Mouse (Mus musculus): ENCODE results near the gene Tdpoz4. TPM values are rescaled to one million over a fixed set of nuclear protein-coding genes. Genes with fewer than 3 reads are reported as not detected.
"Not testable (repeated sequence)": the region's sequence is repeated elsewhere in the genome, so short reads cannot be mapped to it uniquely, and the experiment has no call there.

Gene Tdpoz4
- not detected in 2 replicates for polyA plus RNA-seq (2011; ENCODE audit: insufficient read depth, insufficient read length, low read depth, missing spikeins)

DNA sequence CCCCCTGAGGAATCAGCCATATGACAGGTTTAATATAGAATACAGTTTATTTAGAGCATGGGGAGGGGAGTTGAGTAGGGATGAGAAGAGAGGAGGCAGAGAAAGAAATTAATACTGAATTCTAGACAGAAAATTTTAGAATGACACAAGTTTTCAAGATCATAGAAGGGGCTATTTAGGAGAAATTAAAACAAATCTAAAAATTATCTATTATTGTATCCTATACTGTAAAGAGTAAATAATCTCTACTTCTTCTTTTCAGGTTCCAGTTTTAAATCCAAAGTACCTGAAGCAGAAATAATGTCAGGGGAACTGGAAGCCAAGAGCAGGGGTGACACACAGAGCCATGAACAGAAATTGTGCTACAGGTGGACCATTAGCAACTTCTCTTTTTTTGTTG, at the start of gene Tdpoz4:
Gene Tdpoz4 (plus strand): TSS at position 301 of the 400 bp plus-strand sequence.
- not testable (repeated sequence) for H3K9me3 ChIP-seq (replicated peaks; ENCODE audit: control insufficient read depth, insufficient read depth, low read length, poor library complexity, severe bottlenecking); H3K27ac ChIP-seq (ENCODE audit: insufficient read depth, low read length); H3K4me3 ChIP-seq (ENCODE audit: low read depth, low read length); H3K4me1 ChIP-seq (ENCODE audit: control insufficient read depth, insufficient read depth, low read length); H3K36me3 ChIP-seq (ENCODE audit: control insufficient read depth, insufficient read depth, low read length, poor library complexity, severe bottlenecking); H3K9ac ChIP-seq (ENCODE audit: low read depth, poor library complexity, severe bottlenecking); H3K27me3 ChIP-seq (ENCODE audit: control insufficient read depth, insufficient read depth, low read length, poor library complexity, severe bottlenecking)

DNA sequence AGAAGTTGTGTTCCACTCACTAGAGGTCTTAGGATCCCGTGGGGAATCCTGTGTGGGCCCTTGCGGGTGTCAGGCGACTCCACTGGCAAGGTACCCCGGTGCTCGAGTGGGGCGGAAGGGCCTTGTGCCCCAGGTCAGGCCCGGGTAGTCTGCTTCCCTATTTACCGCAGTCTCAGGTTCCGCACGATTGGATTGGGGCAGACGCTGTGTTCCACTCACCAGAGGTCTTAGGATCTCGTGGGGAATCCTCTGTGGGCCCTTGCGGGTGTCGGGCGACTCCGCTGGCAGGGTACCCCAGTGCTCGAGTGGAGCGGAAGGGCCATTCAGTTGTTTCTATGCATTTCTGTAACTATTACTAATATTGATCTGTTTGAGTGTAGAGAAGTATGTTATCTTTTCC, 42.2 kb upstream of the Tdpoz4 start:
- peaks cover 20% of the 10 kb centered on the region for H3K9me3 ChIP-seq (replicated peaks; ENCODE audit: control insufficient read depth, insufficient read depth, low read length, poor library complexity, severe bottlenecking)
- not testable (repeated sequence) for H3K4me1 ChIP-seq (ENCODE audit: control insufficient read depth, insufficient read depth, low read length); H3K9ac ChIP-seq (ENCODE audit: low read depth, poor library complexity, severe bottlenecking); H3K27ac ChIP-seq (ENCODE audit: insufficient read depth, low read length); H3K4me3 ChIP-seq (ENCODE audit: low read depth, low read length); H3K27me3 ChIP-seq (ENCODE audit: control insufficient read depth, insufficient read depth, low read length, poor library complexity, severe bottlenecking); H3K36me3 ChIP-seq (ENCODE audit: control insufficient read depth, insufficient read depth, low read length, poor library complexity, severe bottlenecking)

DNA sequence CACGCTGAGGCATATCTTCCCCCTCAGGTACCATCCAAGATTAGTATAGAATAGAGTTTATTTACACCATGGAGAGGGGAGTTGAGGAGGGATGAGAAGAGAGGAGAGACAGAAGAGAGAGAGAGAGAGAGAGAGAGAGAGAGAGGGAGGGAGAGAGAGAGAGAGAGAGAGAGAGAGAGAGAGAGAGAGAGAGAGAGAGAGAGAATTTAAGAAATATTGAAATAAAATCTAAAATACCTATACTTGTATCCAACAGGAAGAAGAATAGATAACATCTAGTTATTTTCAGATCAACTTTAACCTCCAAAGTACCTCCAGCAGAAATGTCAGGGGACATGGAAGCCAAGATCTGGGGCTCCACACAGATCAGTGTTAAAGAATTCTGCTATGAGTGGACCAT, 23.5 kb upstream of the Tdpoz4 start, which contains the start of gene Gm5773:
Gene Gm5773 (plus strand): TSS at position 301 of the 400 bp plus-strand sequence.
- not testable (repeated sequence) for H3K4me3 ChIP-seq (ENCODE audit: low read depth, low read length); H3K9me3 ChIP-seq (replicated peaks; ENCODE audit: control insufficient read depth, insufficient read depth, low read length, poor library complexity, severe bottlenecking); H3K36me3 ChIP-seq (ENCODE audit: control insufficient read depth, insufficient read depth, low read length, poor library complexity, severe bottlenecking); H3K9ac ChIP-seq (ENCODE audit: low read depth, poor library complexity, severe bottlenecking); H3K27ac ChIP-seq (ENCODE audit: insufficient read depth, low read length); H3K27me3 ChIP-seq (ENCODE audit: control insufficient read depth, insufficient read depth, low read length, poor library complexity, severe bottlenecking); H3K4me1 ChIP-seq (ENCODE audit: control insufficient read depth, insufficient read depth, low read length)

DNA sequence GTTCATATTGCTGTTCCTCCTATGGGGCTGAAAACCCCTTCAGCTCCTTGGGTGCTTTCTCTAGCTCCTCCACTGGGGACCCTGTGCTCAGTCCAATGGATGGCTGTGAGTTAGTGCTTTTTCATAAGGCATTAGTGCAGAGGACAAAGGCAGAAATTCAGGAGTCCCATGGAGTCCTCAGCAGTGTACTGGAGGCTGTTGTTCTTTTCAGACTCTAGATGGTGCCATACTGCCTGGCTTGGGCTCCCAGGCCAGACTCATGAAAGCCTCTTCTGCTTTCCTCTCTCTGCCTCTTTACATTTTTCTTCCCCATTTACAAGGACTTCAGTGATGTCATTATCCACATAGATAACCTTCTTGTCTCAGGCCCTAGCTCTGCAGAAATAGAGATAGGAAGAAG, 17.1 kb downstream of the Tdpoz4 start:
- not testable (repeated sequence) for H3K27ac ChIP-seq (ENCODE audit: insufficient read depth, low read length); H3K36me3 ChIP-seq (ENCODE audit: control insufficient read depth, insufficient read depth, low read length, poor library complexity, severe bottlenecking); H3K4me3 ChIP-seq (ENCODE audit: low read depth, low read length); H3K27me3 ChIP-seq (ENCODE audit: control insufficient read depth, insufficient read depth, low read length, poor library complexity, severe bottlenecking); H3K4me1 ChIP-seq (ENCODE audit: control insufficient read depth, insufficient read depth, low read length); H3K9ac ChIP-seq (ENCODE audit: low read depth, poor library complexity, severe bottlenecking); H3K9me3 ChIP-seq (replicated peaks; ENCODE audit: control insufficient read depth, insufficient read depth, low read length, poor library complexity, severe bottlenecking)
- peak; percentile 48 for TF ChIP-seq CTCF (IDR thresholded peaks at IDR 0.05; ENCODE audit: low read depth, low read length)

DNA sequence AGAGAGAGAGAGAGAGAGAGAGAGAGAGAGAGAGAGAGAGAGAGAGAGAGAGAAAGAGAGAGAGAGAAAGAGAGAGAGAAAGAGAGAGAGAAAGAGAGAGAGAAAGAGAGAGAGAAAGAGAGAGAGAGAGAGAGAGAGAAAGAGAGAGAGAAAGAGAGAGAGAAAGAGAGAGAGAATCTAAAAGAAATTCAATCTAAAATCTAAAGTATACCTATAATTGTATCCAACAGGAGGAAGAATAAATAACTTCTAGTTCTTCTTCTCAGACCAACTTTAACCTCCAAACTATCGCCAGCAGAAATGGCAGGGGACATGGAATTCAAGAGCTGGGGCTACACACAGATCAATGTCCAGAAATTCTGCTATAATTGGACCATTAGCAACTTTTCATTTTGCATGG, 29.5 kb downstream of the Tdpoz4 start, which contains the start of gene Tdpoz3:
Gene Tdpoz3 (plus strand): TSS at position 301 of the 400 bp plus-strand sequence.
- not testable (repeated sequence) for H3K9me3 ChIP-seq (replicated peaks; ENCODE audit: control insufficient read depth, insufficient read depth, low read length, poor library complexity, severe bottlenecking); H3K36me3 ChIP-seq (ENCODE audit: control insufficient read depth, insufficient read depth, low read length, poor library complexity, severe bottlenecking); H3K9ac ChIP-seq (ENCODE audit: low read depth, poor library complexity, severe bottlenecking); H3K27me3 ChIP-seq (ENCODE audit: control insufficient read depth, insufficient read depth, low read length, poor library complexity, severe bottlenecking); H3K4me1 ChIP-seq (ENCODE audit: control insufficient read depth, insufficient read depth, low read length); H3K4me3 ChIP-seq (ENCODE audit: low read depth, low read length); H3K27ac ChIP-seq (ENCODE audit: insufficient read depth, low read length)

Other genes with a start within 250 kb of the Tdpoz4 start
- 468 and 470 TPM in 2 replicates for gene S100a10, start 241.3 kb upstream of the Tdpoz4 start, polyA plus RNA-seq (2011; ENCODE audit: insufficient read depth, insufficient read length, low read depth, missing spikeins)
- gene Tdpoz2, start 143.7 kb upstream of the Tdpoz4 start, polyA plus RNA-seq (2011; ENCODE audit: insufficient read depth, insufficient read length, low read depth, missing spikeins): not detected in 2 replicates
- not detected in 2 replicates for gene Tdpoz1, start 120.1 kb upstream of the Tdpoz4 start, polyA plus RNA-seq (2011; ENCODE audit: insufficient read depth, insufficient read length, low read depth, missing spikeins)
- 0.65 TPM in 1 of 2 replicates, not detected in the other for gene Gm37596, start 103.3 kb upstream of the Tdpoz4 start, polyA plus RNA-seq (2011; ENCODE audit: insufficient read depth, insufficient read length, low read depth, missing spikeins)
- not detected in 2 replicates for gene Gm5773, start 23.4 kb upstream of the Tdpoz4 start, polyA plus RNA-seq (2011; ENCODE audit: insufficient read depth, insufficient read length, low read depth, missing spikeins)
- gene Tdpoz3, start 29.6 kb downstream of the Tdpoz4 start, polyA plus RNA-seq (2011; ENCODE audit: insufficient read depth, insufficient read length, low read depth, missing spikeins): not detected in 2 replicates
- not detected in 2 replicates for gene Gm9117, start 147.1 kb downstream of the Tdpoz4 start, polyA plus RNA-seq (2011; ENCODE audit: insufficient read depth, insufficient read length, low read depth, missing spikeins)
- not detected in 2 replicates for gene Tdpoz5, start 164.9 kb downstream of the Tdpoz4 start, polyA plus RNA-seq (2011; ENCODE audit: insufficient read depth, insufficient read length, low read depth, missing spikeins)